Mouse (Mus musculus) induced T-regulatory cell, adult 2 months (primary cell): ENCODE measurements around the gene Gm2244.
A peak's percentile ranks its signal among the peaks of the same experiment; 100 is the strongest.
"Not testable (repeated sequence)": the region's sequence is repeated elsewhere in the genome, so short reads cannot be mapped to it uniquely, and the experiment has no call there.

ENCODE experiments used
- DNase-seq: peaks from one replicate; pipeline ENCODE4 v3.0.0-alpha.2; 2012; ENCODE audit warnings: low read depth

The Gm2244 gene

DNA sequence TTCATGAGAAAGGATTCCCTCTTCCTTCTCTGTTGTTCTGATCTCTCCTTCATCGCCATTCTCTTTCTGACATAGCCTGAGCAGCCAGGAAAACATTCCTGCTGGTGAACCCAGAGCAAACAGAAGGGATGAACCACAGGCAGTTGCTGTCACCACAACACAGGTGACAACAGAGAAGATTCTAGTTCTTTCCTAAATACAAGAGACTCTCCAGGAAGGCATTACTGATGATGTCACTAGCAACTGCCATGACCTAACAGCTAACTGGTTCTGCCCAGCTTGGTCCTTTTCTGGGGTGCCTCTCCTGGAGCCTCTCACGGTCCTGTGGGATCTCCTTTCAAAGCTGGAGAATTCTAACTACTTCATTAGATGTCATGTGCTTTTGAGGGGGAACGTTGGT, at the start of gene Gm2244:
Gene Gm2244, minus strand, starts transcription at position 101 of the 400 bp plus-strand sequence.
- DNase-seq = not testable (repeated sequence)

DNA sequence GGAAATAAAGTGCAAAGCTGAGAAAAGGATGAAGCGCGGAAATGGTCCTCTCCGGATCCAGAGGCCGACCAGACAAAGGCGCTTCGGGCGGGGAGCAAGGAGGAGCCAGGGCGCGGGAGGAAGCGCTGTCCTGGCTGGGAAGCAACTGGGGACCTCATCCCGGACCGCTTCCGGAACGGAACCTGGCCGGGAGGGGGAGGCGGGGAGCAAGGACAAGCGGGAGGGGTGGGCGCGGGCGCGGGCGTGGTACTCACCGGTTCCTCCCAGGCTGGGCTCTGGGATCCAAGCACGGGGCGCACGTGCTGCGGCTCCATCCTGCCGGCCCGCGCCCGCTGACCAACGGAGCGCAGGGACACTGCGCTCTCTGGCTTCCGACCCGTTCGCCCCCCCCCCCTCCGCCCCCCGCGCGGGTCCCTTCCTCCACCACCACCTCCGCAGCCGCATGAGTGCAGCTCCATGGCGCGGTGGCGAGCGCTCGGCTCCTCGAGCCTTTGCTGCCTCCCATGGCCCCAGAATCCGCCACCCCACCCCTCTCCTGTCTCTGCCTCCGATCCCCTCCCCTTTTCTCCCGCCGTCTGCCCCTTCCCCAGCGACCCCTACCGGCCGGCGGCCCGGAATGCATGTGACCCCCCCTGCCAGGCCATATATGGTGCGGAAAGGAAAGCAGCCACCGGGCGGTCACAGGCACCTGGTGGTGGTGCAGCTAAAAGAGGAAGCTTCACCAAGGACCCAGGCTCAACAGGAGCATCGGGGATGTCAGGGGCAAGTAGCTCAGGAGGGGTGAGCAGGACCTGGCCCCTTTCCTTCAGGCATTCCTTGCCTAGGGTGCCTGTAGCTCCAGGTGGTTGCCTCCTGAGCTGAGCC, 35.3 kb upstream of the Gm2244 start, which contains the start of gene Gm2237:
Gene Gm2237, minus strand, starts transcription at position 332 of the 864 bp plus-strand sequence.
- peak; percentile 22 for DNase-seq
